Mouse (Mus musculus) myocyte (in vitro differentiated cells): ENCODE measurements at regions not wholly inside any gene's neighbourhood (a gene's known extent, or its start where the extent isn't known, plus 50 kb on each side); places are given as distances from the start of the nearest gene placed in this dataset.

Source experiments
- E2F4 ChIP-seq: IDR thresholded peaks from one replicate; pipeline ENCODE4 v1.6.1; 2011; ENCODE audit warnings: mild to moderate bottlenecking, control low read depth, moderate library complexity; ENCODE audit not compliant: insufficient read depth
- POLR2A ChIP-seq: IDR thresholded peaks from one replicate; pipeline ENCODE4 v1.6.1; 2011; ENCODE audit warnings: low read depth, mild to moderate bottlenecking, control low read depth, moderate library complexity; ENCODE audit not compliant: insufficient read length
- POLR2AphosphoS2 ChIP-seq: IDR thresholded peaks from one replicate; pipeline ENCODE4 v1.6.1; 2011; ENCODE audit warnings: low read depth, control low read depth; ENCODE audit not compliant: insufficient read length

- TF ChIP-seq POLR2A (no peak), POLR2AphosphoS2 (no peak), E2F4 (no peak)
Observed at GRCm38 (mm10) chr4:95158632-95159424, 106.8 kb upstream of the Jun start.
